Mouse (Mus musculus): ENCODE measurements around the gene Kif2c. TPM values are rescaled to one million over a fixed set of nuclear protein-coding genes. Genes with fewer than 3 reads are reported as not detected.
A peak's percentile ranks its signal among the peaks of the same experiment; 100 is the strongest.

Kif2c gene
- total RNA-seq, 1 experiment from 2014 or later: 40.7 TPM

DNA sequence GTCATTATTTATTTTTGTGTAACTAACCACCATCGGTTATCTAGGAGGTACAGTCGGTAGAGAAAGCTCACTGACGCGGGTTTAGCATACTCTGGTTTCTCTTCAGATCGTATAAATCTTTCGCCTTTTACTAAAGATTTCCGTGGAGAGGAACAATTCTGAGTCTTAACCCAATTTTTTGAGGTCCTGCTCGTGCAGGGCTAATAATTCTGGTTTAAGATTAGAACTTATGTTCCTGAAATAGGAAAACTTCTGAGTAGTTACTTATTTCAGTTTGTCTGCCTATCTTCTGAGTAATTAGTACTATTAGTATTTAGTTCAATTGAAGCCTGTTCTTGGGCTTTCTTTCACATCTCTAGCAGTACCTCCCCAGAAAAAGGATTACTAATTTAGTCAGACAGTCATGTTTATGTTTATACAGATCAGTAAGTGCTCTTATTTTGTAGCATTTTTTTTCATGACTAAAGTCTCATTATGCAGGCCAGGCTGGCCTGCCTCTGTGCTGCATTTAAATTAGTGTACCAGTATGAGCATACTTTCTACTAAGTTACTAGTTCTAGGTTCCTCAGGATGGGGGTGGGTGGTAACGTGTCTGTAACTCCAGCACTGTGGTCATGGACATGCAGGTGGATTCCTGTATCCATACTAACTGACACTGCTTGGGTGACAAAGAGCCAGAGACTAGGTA lies 7.6 kb upstream of the Kif2c start:
- peak; percentile 81 for ATAC-seq (replicated peaks; ENCODE audit: low read depth, poor library complexity, severe bottlenecking)

DNA sequence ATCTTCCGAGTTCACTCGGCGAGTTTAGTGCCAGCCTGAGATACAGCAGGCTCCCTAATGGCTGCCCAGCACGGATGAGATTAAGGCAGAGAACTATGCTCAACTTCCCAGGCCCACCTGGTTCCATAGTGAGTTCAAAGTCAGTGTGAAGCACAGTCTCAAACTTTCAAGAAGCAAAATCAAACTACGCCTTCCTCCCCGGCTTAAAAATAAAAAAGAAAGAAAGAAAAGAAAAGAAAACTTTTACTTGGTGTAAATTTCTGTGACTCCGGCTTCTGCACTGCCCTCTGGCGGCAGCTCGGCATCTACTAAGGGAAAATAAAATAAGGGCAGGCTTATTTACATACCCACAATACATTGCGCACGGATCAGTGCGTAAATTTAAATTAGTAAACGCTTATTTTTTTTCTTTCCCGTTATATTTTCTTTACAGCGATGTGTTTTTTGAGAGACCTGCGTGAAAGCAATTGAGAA lies 7.0 kb upstream of the Kif2c start:
- peak; percentile 64 for ATAC-seq (replicated peaks; ENCODE audit: low read depth, poor library complexity, severe bottlenecking)

- ATAC-seq (replicated peaks; ENCODE audit: low read depth, poor library complexity, severe bottlenecking): no peak
These were observed 6.5 kb upstream of the Kif2c start for GRCm38 (mm10) chr4:117188969-117189368.

GRCm38 (mm10) chr4:117182759-117183096 lies 289 bp upstream of the Kif2c start:
- ATAC-seq (replicated peaks; ENCODE audit: low read depth, poor library complexity, severe bottlenecking): peak; percentile 19

GRCm38 (mm10) chr4:117169936-117170335 lies 12.5 kb downstream of the Kif2c start:
- ATAC-seq (replicated peaks; ENCODE audit: low read depth, poor library complexity, severe bottlenecking): no peak

DNA sequence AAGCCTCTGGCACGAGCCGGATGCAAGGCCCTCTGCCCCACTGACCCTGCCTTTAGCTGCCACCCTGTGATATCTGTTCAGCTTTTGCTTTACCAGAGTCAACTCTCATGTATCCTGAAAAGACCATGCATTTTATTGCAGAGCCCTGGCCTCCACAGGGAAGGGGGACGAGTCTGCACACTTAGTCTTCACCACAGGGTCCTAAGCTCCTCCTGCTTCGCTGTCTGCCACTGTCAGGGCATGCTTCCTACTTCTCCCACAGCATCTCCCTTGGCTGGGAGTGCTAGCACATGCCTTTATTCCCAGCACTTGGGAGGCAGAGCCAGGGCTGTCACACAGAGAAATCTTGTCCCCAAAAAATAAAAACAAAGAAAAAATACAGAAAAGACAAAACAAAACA lies 21.3 kb downstream of the Kif2c start:
- ATAC-seq (replicated peaks; ENCODE audit: low read depth, poor library complexity, severe bottlenecking): no peak

- ATAC-seq (replicated peaks; ENCODE audit: low read depth, poor library complexity, severe bottlenecking): no peak
These were observed 22.8 kb downstream of the Kif2c start for GRCm38 (mm10) chr4:117159666-117160065.

GRCm38 (mm10) chr4:117156372-117156771 lies 26.1 kb downstream of the Kif2c start:
- no peak for ATAC-seq (replicated peaks; ENCODE audit: low read depth, poor library complexity, severe bottlenecking)

DNA sequence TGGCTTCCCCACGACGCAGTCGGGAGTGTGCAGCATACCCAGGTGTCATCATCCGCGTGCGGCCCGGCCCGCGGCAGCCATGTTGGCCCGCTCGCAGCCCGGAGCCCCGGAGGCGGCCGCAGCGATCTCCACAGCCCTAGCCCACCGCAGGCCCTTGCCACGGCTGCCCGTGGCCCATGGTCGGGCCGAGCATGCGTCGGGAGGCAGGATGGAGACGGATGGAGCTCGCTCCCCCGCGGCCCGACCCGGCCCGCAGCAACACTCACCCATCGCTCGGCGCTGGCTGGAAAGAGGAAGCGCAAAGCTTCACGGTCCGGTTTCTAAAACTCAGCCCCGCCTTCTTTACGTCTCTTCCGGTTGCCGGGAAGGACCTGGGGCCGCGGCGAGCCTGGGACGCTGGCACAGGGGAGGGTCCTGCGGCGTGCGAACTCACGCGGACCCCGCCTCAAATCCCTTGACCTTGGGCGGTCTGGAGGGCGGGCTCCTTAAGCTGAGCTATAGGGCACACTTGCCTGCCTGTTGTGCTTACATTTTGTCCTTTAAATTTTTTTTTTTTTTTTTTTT lies 26.6 kb downstream of the Kif2c start, which contains the start of gene Rps8:
Gene Rps8, minus strand, starts transcription at position 452 of the 564 bp plus-strand sequence.
- peak; percentile 93 for ATAC-seq (replicated peaks; ENCODE audit: low read depth, poor library complexity, severe bottlenecking)

- no peak for ATAC-seq (replicated peaks; ENCODE audit: low read depth, poor library complexity, severe bottlenecking)
These were observed 27.2 kb downstream of the Kif2c start for GRCm38 (mm10) chr4:117155020-117155791.

GRCm38 (mm10) chr4:117152714-117153113 lies 29.7 kb downstream of the Kif2c start:
- no peak for ATAC-seq (replicated peaks; ENCODE audit: low read depth, poor library complexity, severe bottlenecking)

- ATAC-seq (replicated peaks; ENCODE audit: low read depth, poor library complexity, severe bottlenecking): no peak
These were observed 31.0 kb downstream of the Kif2c start for GRCm38 (mm10) chr4:117151416-117151815.

DNA sequence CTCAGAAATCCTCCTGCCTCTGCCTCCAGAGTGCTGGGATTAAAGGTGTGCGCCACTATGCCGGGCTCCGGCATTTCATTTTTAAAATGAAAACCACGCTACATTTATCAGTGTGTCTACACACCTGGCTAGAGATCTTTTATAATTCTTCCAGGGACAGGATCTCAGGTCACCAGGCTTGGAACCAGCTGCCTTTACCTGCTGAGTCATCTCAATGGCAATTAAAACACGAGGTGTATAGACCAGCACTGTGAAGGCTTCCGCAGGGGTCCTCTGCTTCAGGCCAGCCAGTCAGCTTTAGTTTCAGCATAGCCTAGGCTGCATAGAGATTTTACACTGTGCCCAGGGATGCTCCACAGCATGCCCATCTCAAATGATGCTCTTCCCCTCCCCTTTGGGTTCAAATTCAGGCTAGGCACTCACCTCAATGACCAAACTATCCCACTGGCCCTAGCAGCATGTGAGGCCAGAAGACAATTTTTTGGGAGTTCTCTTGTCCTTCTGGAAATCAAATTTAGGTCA lies 32.2 kb downstream of the Kif2c start:
- no peak for ATAC-seq (replicated peaks; ENCODE audit: low read depth, poor library complexity, severe bottlenecking)

GRCm38 (mm10) chr4:117149291-117150211 lies 32.9 kb downstream of the Kif2c start:
- ATAC-seq (replicated peaks; ENCODE audit: low read depth, poor library complexity, severe bottlenecking): no peak

- ATAC-seq (replicated peaks; ENCODE audit: low read depth, poor library complexity, severe bottlenecking): no peak
These were observed 33.6 kb downstream of the Kif2c start for GRCm38 (mm10) chr4:117148815-117149214.

- no peak for ATAC-seq (replicated peaks; ENCODE audit: low read depth, poor library complexity, severe bottlenecking)
These were observed 34.3 kb downstream of the Kif2c start for GRCm38 (mm10) chr4:117148047-117148713.

- ATAC-seq (replicated peaks; ENCODE audit: low read depth, poor library complexity, severe bottlenecking): peak; percentile 75
These were observed 36.3 kb downstream of the Kif2c start for GRCm38 (mm10) chr4:117146176-117146575.

- ATAC-seq (replicated peaks; ENCODE audit: low read depth, poor library complexity, severe bottlenecking): no peak
These were observed 37.2 kb downstream of the Kif2c start for GRCm38 (mm10) chr4:117145248-117145647.

GRCm38 (mm10) chr4:117143023-117143422 lies 39.4 kb downstream of the Kif2c start:
- no peak for ATAC-seq (replicated peaks; ENCODE audit: low read depth, poor library complexity, severe bottlenecking)
